Mouse (Mus musculus): ENCODE data around the gene Creb5. TPM values are rescaled to one million over a fixed set of nuclear protein-coding genes. Genes with fewer than 3 reads are reported as not detected.
A peak's percentile ranks its signal among the peaks of the same experiment; 100 is the strongest.

The Creb5 gene
- polyA plus RNA-seq, 1 experiment from 2014 or later = 38.9 TPM

GRCm38 (mm10) chr6:53289659-53290058 is 2.6 kb downstream of the Creb5 start:
- peaks cover 57% of the 10 kb centered on the region for H3K27me3 ChIP-seq
- peak; percentile 7; the same call in 1 of the 2 replicates for ATAC-seq (ENCODE audit: low FRiP score)
- peaks cover 49% of the 10 kb centered on the region for H3K4me1 ChIP-seq

GRCm38 (mm10) chr6:53290215-53290990 is 3.3 kb downstream of the Creb5 start:
- peaks cover 49% of the 10 kb centered on the region for H3K4me1 ChIP-seq
- peak overlapping the region; percentile 82 for H3K27ac ChIP-seq
- 16% methylated on average over 8 of the region's 8 CpGs for WGBS
- H3K9ac ChIP-seq = peak overlapping the region; percentile 48
- no peaks in the 10 kb centered on the region for H3K9me3 ChIP-seq
- H3K36me3 ChIP-seq (replicated peaks) = no peaks in the 10 kb centered on the region
- H3K27me3 ChIP-seq = peaks cover 50% of the 10 kb centered on the region
- peak; percentile 39; the same call in 1 of the 2 replicates for ATAC-seq (ENCODE audit: low FRiP score)
- peak overlapping the region; percentile 33 for H3K4me3 ChIP-seq (replicated peaks)
- H3K4me2 ChIP-seq = peak overlapping the region; percentile 94

More at GRCm38 (mm10) chr6:53289659-53290058, 2.6 kb downstream of the Creb5 start:
- WGBS = 6% methylated on average over 5 of the region's 5 CpGs
- Histone ChIP-seq H3K36me3 (replicated peaks) (no peaks in the 10 kb centered on the region), H3K9me3 (no peaks in the 10 kb centered on the region), H3K4me2 (peak overlapping the region; percentile 94), H3K27ac (peak overlapping the region; percentile 79), H3K9ac (peak overlapping the region; percentile 77; the same call in 1 of the 2 replicates), H3K4me3 (replicated peaks) (peak overlapping the region; percentile 67)

- Histone ChIP-seq H3K9me3 (no peaks in the 10 kb centered on the region), H3K4me3 (replicated peaks) (0 out of 2 replicates have a peak overlapping the region, but pooled peaks have one; percentile 3), H3K9ac (no peak overlapping the region), H3K27me3 (peaks cover 26% of the 10 kb centered on the region), H3K27ac (no peak overlapping the region), H3K4me2 (peak overlapping the region; percentile 32), H3K4me1 (peaks cover 31% of the 10 kb centered on the region), H3K36me3 (replicated peaks) (no peaks in the 10 kb centered on the region)
- 44% methylated on average over 1 of the region's 1 CpGs for WGBS
- ATAC-seq (ENCODE audit: low FRiP score) = no peak
Measured at GRCm38 (mm10) chr6:53292931-53293330, 5.9 kb downstream of the Creb5 start.

DNA sequence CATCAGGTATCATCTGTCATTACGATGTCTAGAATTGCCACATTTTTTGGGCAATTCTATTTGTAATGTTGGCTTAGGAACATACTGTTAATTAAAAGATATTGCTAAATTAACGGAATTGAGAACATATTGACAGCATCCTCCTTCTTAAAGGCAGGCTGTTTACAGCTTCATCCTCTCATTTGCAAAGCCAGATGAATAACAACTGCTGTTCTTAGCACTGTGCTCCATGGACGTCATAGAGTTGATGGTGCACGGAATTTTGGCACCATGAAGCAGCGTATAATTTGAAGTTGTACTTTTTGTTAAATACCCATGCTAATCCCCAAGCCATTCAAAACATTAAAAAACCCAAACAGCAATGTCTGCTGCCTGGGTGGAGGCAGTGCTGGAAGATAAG is 10.8 kb downstream of the Creb5 start:
- no peak overlapping the region for H3K4me3 ChIP-seq (replicated peaks)

GRCm38 (mm10) chr6:53304201-53304600 is 17.1 kb downstream of the Creb5 start:
- Histone ChIP-seq H3K36me3 (replicated peaks) (no peaks in the 10 kb centered on the region), H3K27ac (no peak overlapping the region), H3K9me3 (no peaks in the 10 kb centered on the region), H3K4me1 (peaks cover 23% of the 10 kb centered on the region), H3K4me3 (replicated peaks) (no peak overlapping the region), H3K4me2 (no peak overlapping the region), H3K9ac (no peak overlapping the region), H3K27me3 (no peaks in the 10 kb centered on the region)
- ATAC-seq (ENCODE audit: low FRiP score) = no peak
- WGBS = 77% methylated on average over 2 of the region's 2 CpGs

More for the DNA sequence above, 10.8 kb downstream of the Creb5 start:
- no peaks in the 10 kb centered on the region for H3K36me3 ChIP-seq (replicated peaks)
- H3K27ac ChIP-seq = no peak overlapping the region
- H3K27me3 ChIP-seq = 0 out of 2 replicates have a peak, but pooled peaks cover 3% of the 10 kb centered on the region
- H3K9me3 ChIP-seq = no peaks in the 10 kb centered on the region
- H3K4me2 ChIP-seq = no peak overlapping the region
- peaks cover 12% of the 10 kb centered on the region; the same call in 1 of the 2 replicates for H3K4me1 ChIP-seq
- WGBS = 61% methylated on average over 5 of the region's 5 CpGs
- no peak for ATAC-seq (ENCODE audit: low FRiP score)
- H3K9ac ChIP-seq = no peak overlapping the region

DNA sequence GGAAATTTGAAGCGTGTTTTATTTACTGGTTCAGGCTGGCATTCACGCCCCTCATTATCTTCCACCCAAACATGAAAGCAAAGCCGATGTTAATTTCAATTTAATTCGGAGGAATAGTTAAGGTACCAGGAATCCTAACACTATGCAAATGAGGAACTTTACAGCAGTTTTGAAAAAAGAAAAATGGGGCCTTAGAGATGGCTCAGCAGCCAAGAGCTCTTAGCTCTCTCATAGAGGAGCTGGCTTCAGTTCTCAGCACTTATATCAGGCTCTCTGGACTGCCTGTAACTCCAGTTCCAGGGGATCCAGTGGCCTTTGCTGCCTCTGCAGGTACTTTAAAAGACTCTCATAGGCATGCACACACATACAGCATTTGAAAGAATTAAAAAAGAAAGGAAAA is 19.1 kb downstream of the Creb5 start:
- peak overlapping the region; percentile 47 for H3K27ac ChIP-seq
- H3K9me3 ChIP-seq = no peaks in the 10 kb centered on the region
- no peak for ATAC-seq (ENCODE audit: low FRiP score)
- H3K4me2 ChIP-seq = no peak overlapping the region; the same call in 1 of the 2 replicates
- no peaks in the 10 kb centered on the region for H3K36me3 ChIP-seq (replicated peaks)
- no peak overlapping the region for H3K4me3 ChIP-seq (replicated peaks)
- H3K9ac ChIP-seq = no peak overlapping the region
- no peaks in the 10 kb centered on the region for H3K27me3 ChIP-seq
- WGBS = 54% methylated on average over 4 of the region's 4 CpGs
- H3K4me1 ChIP-seq = peaks cover 26% of the 10 kb centered on the region

GRCm38 (mm10) chr6:53306710-53307109 is 19.6 kb downstream of the Creb5 start:
- peaks cover 28% of the 10 kb centered on the region for H3K4me1 ChIP-seq
- H3K27me3 ChIP-seq = no peaks in the 10 kb centered on the region
- no peak overlapping the region for H3K4me3 ChIP-seq (replicated peaks)
- WGBS = 41% methylated on average over 5 of the region's 5 CpGs
- ATAC-seq (ENCODE audit: low FRiP score) = peak; percentile 83; the same call in 1 of the 2 replicates
- H3K9me3 ChIP-seq = no peaks in the 10 kb centered on the region
- no peaks in the 10 kb centered on the region for H3K36me3 ChIP-seq (replicated peaks)
- peak overlapping the region; percentile 47 for H3K27ac ChIP-seq
- no peak overlapping the region; the same call in 1 of the 2 replicates for H3K4me2 ChIP-seq
- no peak overlapping the region for H3K9ac ChIP-seq

DNA sequence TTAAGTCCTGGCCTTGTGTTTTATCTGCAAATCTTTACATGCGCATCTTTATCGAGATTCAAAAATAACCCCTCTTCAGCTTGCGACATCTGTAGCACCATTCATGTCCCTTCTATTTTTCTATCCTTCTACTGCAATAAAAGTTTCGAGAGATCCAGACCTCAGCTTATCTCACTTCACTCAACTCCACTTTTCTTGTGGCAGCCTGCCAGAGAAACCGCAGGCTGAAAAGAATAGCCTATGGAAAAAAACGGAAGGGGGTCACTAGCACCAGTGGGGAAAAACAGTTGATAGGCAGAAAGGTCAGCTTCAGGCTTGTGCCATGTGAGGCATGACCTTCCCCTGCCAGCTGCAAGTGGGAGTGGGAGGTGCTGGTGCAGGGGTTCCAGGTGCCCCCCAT is 21.6 kb downstream of the Creb5 start:
- no peaks in the 10 kb centered on the region for H3K36me3 ChIP-seq (replicated peaks)
- H3K27ac ChIP-seq = no peak overlapping the region
- H3K4me1 ChIP-seq = peaks cover 28% of the 10 kb centered on the region
- ATAC-seq (ENCODE audit: low FRiP score) = no peak
- no peaks in the 10 kb centered on the region for H3K27me3 ChIP-seq
- no peak overlapping the region for H3K9ac ChIP-seq
- H3K4me3 ChIP-seq (replicated peaks) = no peak overlapping the region
- no peaks in the 10 kb centered on the region for H3K9me3 ChIP-seq
- WGBS = 37% methylated on average over 6 of the region's 6 CpGs
- no peak overlapping the region for H3K4me2 ChIP-seq

GRCm38 (mm10) chr6:53313604-53314003 is 26.5 kb downstream of the Creb5 start:
- H3K4me2 ChIP-seq = no peak overlapping the region
- H3K36me3 ChIP-seq (replicated peaks) = no peaks in the 10 kb centered on the region
- no peak overlapping the region for H3K27ac ChIP-seq
- no peak for ATAC-seq (ENCODE audit: low FRiP score)
- H3K4me1 ChIP-seq = peaks cover 9% of the 10 kb centered on the region
- H3K27me3 ChIP-seq = no peaks in the 10 kb centered on the region
- H3K4me3 ChIP-seq (replicated peaks) = no peak overlapping the region
- no peaks in the 10 kb centered on the region for H3K9me3 ChIP-seq
- H3K9ac ChIP-seq = no peak overlapping the region
- 81% methylated on average over 6 of the region's 6 CpGs for WGBS

DNA sequence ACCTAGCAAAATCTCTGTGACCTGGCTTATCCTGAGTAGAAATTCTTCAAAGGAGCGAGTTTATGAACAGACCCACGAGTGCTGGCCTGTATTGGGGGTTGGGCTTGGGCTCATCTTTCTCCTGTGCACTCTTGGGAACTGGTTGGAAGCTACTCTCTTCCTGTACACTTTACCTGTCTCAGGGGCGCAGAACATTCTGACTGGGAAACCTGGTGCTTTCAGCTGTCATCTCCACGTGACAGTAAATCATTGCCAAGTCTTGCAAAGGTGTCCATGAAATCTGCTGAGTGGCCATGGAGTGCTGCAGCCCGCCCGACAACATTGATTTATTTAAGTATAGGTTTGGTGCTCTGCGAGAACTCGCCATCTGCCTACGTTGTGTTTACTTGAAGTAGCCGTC is 27.1 kb downstream of the Creb5 start:
- Histone ChIP-seq H3K4me3 (replicated peaks) (no peak overlapping the region), H3K4me2 (no peak overlapping the region), H3K36me3 (replicated peaks) (no peaks in the 10 kb centered on the region), H3K27ac (no peak overlapping the region), H3K9me3 (no peaks in the 10 kb centered on the region), H3K4me1 (peaks cover 5% of the 10 kb centered on the region; the same call in 1 of the 2 replicates), H3K9ac (no peak overlapping the region), H3K27me3 (no peaks in the 10 kb centered on the region)
- ATAC-seq (ENCODE audit: low FRiP score) = no peak
- WGBS = 82% methylated on average over 10 of the region's 10 CpGs

DNA sequence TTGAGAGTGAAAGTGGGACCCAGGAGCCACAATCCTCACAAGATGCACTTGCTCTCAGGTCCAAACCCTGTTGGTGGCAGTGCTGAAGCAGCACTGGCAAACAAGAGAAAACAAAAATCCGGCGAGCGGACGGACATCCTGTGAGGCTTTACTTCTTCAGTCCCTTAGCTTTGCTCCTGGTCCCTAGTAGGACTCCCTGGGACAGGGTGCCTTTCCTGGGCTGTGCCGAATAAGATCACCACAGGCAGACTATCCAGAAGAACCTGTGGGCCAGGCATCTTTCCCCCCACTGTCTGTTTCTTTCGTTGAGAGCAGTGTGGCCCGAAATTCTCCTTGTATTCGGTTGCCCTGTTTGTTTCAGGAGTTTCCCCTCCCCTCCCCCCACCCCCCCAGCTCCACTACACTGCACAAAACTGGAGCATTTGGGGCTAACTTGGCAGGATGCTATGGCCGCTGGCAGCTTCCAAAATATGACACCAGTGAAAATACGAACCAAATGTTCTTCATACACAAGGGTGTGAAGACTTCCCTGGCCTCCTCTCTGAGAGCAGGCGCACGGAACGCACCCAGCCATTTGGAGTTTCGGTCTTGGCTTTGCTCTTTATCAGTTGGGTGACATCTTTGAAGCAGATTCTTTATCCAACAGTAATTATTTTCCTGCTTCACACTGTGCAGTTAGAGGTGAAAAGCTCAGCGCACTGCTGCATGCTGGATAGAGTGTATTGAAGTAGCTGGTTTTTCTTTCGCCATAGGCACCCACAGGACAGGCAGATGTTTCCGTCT is 32.7 kb downstream of the Creb5 start:
- H3K9me3 ChIP-seq = no peaks in the 10 kb centered on the region
- H3K4me1 ChIP-seq = no peaks in the 10 kb centered on the region; the same call in 1 of the 2 replicates
- 85% methylated on average over 17 of the region's 17 CpGs for WGBS
- H3K36me3 ChIP-seq (replicated peaks) = no peaks in the 10 kb centered on the region
- no peak overlapping the region for H3K4me3 ChIP-seq (replicated peaks)
- no peaks in the 10 kb centered on the region for H3K27me3 ChIP-seq
- no peak for ATAC-seq (ENCODE audit: low FRiP score)
- H3K4me2 ChIP-seq = no peak overlapping the region
- no peak overlapping the region for H3K27ac ChIP-seq
- no peak overlapping the region for H3K9ac ChIP-seq

DNA sequence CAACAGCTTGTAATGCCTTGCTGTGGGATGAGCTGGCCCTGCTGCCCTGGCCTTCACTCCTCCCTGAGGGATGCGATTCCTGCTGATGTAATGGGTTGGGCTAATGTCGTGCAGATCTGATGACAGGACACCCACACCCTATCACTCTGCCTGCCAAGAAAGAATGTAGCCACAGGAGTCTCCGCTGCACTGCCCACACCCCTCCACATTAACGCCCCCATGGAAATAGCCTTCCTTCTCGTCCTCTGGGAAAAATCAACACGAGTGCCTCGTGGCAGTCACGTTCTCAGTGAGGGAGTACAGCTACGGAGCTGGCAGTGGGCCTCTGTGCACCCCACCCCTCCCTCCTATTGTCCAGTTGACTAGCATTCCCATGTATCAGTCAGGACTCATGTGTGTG is 50.3 kb downstream of the Creb5 start:
- Histone ChIP-seq H3K4me3 (replicated peaks) (no peak overlapping the region), H3K27ac (no peak overlapping the region), H3K27me3 (no peaks in the 10 kb centered on the region), H3K9ac (no peak overlapping the region), H3K9me3 (no peaks in the 10 kb centered on the region), H3K4me1 (no peaks in the 10 kb centered on the region), H3K4me2 (no peak overlapping the region), H3K36me3 (replicated peaks) (no peaks in the 10 kb centered on the region; the same call in 1 of the 2 replicates)
- WGBS = 58% methylated on average over 9 of the region's 9 CpGs
- ATAC-seq (ENCODE audit: low FRiP score) = no peak

Measured in forebrain, embryonic 12.5 days (tissue).